Mouse (Mus musculus): Measurements from ENCODE around the gene Zzz3.

DNA sequence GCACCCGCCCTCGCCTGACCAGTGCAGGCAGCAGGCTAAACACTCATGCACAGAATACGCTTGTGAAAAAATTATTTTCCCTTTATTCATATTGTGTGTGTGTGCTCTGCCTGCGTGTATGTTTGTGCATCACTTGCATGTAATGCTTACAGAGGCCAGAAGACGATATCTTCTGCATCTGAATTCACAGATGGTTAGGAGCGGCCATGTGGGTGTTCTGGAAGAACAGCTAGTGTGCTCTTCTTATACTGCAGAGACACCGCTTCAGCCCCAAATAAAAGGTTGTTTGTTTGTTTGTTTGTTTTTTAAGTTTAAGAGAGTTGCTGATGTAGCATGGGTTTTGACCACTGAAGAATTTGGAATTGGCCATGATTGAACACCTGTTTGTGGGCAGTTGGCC is 10.1 kb downstream of the Zzz3 start:
- no peak for TF ChIP-seq POLR2A (IDR thresholded peaks at IDR 0.05; ENCODE audit: low read depth, low read length)
- no peak for TF ChIP-seq EP300 (IDR thresholded peaks at IDR 0.05; ENCODE audit: low read length)
- no peak for TF ChIP-seq CHD2 (IDR thresholded peaks at IDR 0.05; ENCODE audit: low read length)
- no peak for TF ChIP-seq MAFK (IDR thresholded peaks at IDR 0.05; ENCODE audit: insufficient replicate concordance, low read length)

All from CH12.LX (cell line).